Mouse (Mus musculus) kidney, adult 2 months (tissue): Measurements from ENCODE around the gene Ppp1r1b.

Experiments used
- CTCF ChIP-seq: fragments of 200-500 bp; conservative IDR thresholded peaks from 2 replicates; pipeline ENCODE4 v1.5.1; 2011; ENCODE audit warnings: low read depth, mild to moderate bottlenecking, control low read depth, low read length, moderate library complexity, mixed read lengths; ENCODE audit not compliant: insufficient read depth, insufficient read length
- POLR2A ChIP-seq: fragments of 200-500 bp; IDR thresholded peaks from one replicate; pipeline ENCODE4 v1.6.1; 2011; ENCODE audit warnings: low read depth, low read length, control low read depth

DNA sequence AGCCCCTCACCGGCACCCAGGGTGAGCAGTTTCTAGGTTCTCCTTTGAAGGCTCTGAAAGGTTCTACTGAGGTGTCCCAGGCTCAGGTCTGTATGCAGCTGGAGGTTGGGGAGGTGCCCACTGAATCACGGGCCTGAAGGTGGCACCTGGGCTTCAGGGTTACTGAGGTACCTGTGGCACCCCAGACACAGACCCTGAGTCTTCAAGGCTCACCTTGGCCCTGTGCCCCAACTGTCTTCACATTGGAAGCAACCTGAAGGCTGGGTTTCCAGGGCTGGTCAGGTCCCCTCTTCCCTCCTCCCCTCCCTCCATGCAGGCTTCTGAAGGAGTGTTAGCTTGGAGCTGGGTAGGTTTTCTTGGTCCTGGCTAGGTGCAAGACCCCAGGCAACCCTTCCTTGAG is 33.4 kb downstream of the Ppp1r1b start:
- TF ChIP-seq POLR2A (no peak), CTCF (no peak)
